Mouse (Mus musculus) kidney, adult 2 months (tissue): ENCODE results near the gene Sufu.

Source experiments
- CTCF ChIP-seq: fragments of 200-500 bp; conservative IDR thresholded peaks from 2 replicates; pipeline ENCODE4 v1.5.1; 2011; ENCODE audit warnings: low read depth, mild to moderate bottlenecking, control low read depth, low read length, moderate library complexity, mixed read lengths; ENCODE audit not compliant: insufficient read depth, insufficient read length
- POLR2A ChIP-seq: fragments of 200-500 bp; IDR thresholded peaks from one replicate; pipeline ENCODE4 v1.6.1; 2011; ENCODE audit warnings: low read depth, low read length, control low read depth

DNA sequence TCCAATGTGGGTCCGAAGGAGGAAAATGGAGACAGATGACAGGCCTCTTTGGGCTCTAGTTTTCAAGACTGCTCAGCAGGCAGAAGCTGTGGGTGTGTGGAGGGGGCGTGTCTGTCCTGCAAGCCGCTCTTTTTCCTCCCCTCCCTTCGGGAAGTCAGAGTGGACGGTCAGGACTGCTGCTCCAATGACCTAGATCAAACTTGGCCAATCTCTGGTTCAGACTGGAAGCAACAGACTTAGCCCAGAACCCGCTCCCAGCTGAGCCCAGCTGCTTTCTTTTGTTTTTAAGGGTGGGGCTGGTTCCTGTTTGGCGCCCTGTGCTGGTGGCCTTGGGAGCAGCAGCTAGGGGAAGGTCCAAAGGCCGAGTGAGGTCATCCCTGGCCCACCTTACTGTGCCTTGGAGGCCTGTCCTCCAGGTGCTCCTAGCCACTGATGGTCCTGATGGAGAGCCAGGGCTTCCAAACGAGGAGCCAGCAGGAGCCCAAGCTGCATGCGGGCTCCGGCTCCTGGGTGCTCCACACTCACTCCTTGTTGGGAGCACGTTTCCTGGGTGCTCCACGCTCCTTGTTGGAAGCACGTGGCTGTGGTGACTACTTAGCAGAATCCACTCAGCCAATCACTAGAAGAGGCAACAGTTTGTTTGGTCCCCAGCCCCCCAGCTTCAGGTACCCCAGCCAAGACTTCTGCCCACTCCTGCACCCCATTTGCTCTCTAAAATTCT, 128.1 kb downstream of the Sufu start:
- no peak; the same call in 1 of the 2 replicates for TF ChIP-seq CTCF
- no peak for TF ChIP-seq POLR2A
